25 mouse cellular contexts compared by ENCODE assay signal in genomic region chr10:111315940-111316339, GRCm38 (mm10).
"Had no signal": no experiment of that assay in that cellular context is flagged by ENCODE, and none has a peak within 500 bp of the region (broad histone marks: within the 10 kb centered on the region; RNA-seq: fewer than 3 reads in every experiment).

No protein-coding gene starts in this region.

- ATAC-seq: forebrain, postnatal 0 days; hindbrain, postnatal 0 days; intestine, embryonic 16.5 days; liver, embryonic 12.5 days had no signal

- H3K4me3 ChIP-seq: heart, embryonic 13.5 days; heart, embryonic 15.5 days; hindbrain, embryonic 13.5 days; hindbrain, embryonic 15.5 days; kidney, embryonic 15.5 days; limb, embryonic 13.5 days; limb, embryonic 15.5 days; liver, embryonic 12.5 days had no signal

- H3K27ac ChIP-seq: heart, embryonic 13.5 days; heart, embryonic 15.5 days; hindbrain, embryonic 13.5 days; hindbrain, embryonic 15.5 days; hindbrain, postnatal 0 days; kidney, embryonic 15.5 days; kidney, postnatal 0 days; limb, embryonic 13.5 days; limb, embryonic 15.5 days; liver, embryonic 12.5 days had no signal

- DNase-seq: forebrain, postnatal 0 days; gastrocnemius, postnatal 14 days; gastrocnemius, postnatal 36 days; heart, adult 18-20 months; heart, postnatal 14 days; heart, postnatal 36 days; kidney, adult 11 months; kidney, adult 2 months; kidney, adult 9 months; kidney, postnatal 14 days; kidney, postnatal 36 days; layer of hippocampus, adult 9-11 months; layer of hippocampus, postnatal 36 days; left cerebral cortex, postnatal 4 days had no signal
